Mouse (Mus musculus): Measurements from ENCODE around the gene Wdr20rt.
"Not testable (repeated sequence)": the region's sequence is repeated elsewhere in the genome, so short reads cannot be mapped to it uniquely, and the experiment has no call there.

Gene Wdr20rt

DNA sequence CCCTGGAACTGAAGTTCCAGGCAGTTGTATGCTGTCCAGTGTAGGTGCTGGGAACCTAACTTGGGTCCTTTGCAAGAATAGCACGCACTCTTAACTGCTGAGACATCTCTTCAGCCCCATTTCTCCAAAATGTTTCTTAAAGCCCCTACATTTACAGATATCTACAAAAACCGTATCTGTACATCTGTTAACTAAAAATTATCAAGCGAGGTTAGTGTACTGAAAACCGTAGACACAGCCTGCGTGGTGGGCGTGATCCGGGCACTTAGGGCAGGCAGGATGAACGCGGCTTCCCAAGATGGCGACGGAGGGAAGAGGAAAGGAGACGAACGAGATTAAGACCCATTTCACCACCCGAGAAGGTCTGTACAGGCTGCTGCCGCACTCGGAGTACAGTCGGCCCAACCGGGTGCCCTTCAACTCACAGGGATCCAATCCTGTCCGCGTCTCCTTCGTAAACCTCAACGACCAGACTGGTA is at the start of gene Wdr20rt:
TSS of gene Wdr20rt (plus strand) at position 51 of the 479 bp plus-strand sequence.
- no peak for DNase-seq

DNA sequence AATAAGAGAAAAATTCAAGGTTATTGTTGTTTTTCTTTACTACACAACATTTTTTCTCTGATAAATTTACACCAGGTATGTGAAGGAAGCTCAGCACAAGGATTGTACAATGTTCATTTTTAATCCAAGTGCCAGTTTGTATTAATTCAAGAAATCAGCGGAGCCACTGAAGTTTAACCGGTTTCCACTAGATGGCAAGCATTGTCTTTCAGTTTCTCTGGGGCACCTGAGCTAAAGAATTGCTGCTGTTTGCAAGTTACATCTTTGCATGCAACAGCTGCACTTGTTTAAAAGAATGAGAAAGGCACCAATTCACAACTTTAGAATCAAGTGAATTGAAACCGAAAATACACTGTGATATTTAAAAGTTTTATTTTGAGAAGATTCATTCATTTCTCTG is 38.0 kb upstream of the Wdr20rt start:
- DNase-seq: no peak

DNA sequence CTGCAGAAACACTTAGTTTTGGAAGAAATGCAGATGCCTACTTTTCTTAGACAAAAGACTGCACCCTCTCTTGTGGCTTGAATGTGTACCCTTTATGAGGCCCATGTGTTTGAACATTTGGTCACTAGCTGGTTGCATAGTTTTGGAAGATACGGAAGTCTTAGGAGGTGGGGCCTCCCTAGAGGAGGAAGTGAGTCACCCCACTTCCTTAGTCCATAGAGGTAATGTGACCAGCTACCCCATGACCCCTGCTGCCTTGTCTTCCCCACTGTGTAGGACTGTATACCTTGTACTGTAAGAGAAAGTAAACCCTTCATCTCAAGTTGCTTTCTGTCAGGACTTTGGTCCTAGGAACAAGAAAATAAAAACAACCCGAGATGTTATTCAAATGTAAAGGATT is 36.1 kb upstream of the Wdr20rt start:
- no peak for DNase-seq

DNA sequence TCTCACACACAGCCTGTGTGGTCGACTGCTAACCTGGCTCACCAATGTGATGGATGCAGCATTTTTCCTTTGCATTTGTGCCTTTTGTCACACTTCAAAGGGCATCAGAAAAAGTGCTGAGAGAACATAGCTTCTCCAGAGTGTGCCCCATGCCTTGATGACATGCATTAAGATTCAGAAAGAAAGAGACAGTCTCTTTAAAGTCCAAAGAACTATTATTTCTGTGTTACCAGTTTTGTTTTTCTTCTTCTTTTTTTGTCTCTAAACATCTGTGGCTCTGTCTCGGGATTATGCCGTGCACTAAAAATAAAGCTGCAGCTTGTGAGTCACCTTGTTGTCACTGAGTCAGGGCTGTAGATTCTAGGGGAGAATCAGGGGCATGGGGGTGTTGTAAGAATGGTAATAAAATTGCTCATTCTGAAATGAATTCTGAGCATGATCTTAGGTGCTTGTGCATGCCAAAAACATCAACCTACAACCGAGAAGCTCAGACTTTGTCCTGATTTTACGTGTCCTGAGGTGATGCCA is 31.2 kb upstream of the Wdr20rt start:
- no peak for DNase-seq

DNA sequence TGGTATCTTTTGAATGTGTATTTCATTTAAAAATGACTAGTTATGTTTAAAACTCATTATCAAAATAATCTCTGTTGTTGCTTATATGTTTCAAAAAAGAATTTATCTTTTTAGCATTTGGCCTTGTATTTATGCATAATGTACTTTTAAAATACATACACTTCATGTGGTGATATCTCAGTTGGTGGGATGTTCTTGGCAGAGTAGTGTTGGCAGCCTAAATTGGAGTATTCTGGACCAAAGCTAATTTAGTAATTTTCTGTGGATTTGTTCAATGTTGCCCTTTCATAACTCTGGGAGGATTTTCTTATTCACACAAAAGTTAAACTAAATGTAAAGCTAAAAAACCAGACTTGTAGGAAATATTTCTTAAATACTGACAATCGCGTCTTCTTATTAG is 23.5 kb upstream of the Wdr20rt start:
- DNase-seq: no peak

DNA sequence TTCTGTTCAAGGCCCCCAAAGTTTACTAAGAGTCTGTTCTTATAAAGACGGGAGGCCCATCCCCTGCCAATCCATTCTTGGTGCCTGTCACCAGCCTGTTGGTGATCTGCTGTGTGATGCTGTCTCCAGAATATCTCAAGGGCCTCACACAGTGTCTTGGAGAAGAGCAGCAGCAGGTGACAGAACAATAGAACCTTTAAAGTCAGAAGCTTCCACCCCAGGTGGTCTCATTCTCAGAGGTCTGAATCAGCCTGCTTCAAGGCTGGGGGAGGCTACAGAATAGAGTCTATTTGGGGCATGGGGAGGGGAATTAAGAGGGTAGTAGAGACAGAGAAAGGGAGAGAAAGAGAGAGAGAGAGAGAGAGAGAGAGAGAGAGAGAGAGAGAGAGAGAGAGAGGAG is 18.9 kb upstream of the Wdr20rt start:
- DNase-seq: no peak

DNA sequence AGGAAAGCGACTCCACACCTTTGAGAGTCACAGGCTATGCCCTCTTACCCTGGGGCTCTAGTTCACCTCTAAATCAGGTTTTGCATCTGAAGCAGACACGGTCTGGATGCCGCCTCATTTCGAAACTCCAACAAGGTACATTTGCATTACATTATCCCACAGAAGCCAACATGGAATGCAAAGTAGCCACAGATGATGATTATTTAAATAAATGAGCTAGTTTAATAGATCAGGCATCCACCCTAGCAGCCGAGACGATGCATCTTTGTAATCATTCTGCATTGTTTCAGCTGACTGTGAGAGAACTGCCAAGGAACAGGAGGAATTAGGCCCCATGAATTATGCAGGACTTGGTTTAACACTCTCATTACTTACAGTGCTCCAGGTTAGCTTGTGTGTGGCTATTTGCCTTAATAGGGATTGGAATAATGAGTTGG is 8.9 kb upstream of the Wdr20rt start:
- no peak for DNase-seq

DNA sequence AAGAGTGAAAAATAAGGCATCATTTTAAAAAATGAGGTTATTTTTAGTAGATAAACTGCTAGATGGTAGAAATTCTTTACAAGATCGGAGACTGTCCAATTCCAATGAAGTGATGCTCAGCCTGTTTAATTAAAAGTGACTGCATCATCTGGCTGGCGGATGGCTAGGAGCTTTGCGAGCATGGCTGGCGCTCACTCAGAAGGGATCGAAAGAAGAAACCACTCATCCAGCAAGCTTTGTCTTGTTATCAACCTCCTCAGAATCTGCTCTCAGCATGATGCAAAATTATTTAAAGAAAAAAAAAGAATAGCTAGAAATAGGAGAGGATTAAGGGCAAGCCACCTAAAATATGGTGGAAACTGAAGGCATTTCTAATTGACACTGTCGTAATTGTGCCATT is 3.3 kb downstream of the Wdr20rt start:
- no peak for DNase-seq

DNA sequence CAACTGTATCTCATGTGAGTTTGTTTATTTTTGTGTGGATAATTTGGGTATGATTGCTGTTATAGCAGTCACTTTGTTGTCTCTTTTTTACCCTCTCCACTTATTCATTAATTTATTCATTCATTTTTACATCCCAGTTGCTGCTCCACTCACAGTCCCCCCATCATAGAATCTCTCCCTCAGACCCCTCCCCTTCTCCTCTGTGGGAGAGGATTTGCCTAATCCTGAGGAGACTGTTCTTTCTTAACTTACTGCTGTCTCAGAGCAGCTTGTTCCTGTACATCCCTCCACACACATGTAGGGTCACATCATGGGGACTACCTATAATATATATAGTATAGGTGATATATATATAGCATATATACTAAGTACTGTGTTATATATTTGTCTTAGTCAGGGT is 3.7 kb downstream of the Wdr20rt start:
- DNase-seq: no peak

DNA sequence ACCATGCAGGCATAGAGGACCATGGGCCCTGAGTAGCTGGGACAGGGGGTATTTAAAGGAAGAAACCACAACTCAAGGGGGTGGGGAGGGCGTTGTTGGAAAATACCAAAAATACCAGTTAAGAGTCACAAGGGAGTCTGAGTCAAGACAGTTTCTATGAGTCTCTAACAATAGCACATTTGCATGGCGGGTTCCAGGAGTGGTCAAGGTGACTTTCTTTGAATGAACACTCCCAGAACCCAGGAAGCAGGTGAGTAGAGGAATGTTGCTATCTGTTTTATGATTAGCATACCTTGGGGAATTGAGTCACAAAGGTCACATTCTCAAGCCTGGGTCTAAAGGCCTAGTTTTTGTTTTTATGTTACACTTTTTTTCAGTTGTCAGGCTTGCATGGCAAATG is 7.5 kb downstream of the Wdr20rt start:
- not testable (repeated sequence) for DNase-seq

DNA sequence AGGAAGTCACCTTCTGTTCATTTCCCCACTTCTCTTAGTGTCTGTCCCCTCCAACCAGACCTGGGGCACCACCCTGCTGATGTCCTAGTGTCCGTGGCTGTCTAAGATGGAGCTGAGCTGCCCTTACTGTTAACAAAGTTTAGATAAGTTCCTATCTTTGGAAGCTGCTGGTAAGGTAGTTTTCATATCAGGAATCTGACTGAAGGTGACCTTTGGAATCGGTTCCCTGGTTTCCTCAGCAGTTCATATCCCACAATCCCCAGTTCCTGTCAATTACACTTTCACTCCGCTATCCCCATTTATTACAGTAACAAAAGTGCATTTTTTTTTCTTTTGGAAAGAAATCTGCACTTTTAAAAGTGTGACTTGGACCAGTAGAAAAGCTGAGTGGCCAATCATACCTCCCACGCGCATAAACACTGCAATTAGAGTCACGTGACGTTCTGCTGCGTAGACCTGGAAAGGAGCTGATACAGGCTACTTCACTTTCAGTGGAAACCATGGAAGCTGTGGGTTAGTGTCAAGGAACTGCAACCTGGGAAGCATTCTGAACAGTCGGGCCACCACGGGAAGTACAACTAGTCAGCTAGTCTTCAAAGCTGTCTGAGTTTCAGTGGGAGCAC is 24.9 kb downstream of the Wdr20rt start:
- no peak for DNase-seq

DNA sequence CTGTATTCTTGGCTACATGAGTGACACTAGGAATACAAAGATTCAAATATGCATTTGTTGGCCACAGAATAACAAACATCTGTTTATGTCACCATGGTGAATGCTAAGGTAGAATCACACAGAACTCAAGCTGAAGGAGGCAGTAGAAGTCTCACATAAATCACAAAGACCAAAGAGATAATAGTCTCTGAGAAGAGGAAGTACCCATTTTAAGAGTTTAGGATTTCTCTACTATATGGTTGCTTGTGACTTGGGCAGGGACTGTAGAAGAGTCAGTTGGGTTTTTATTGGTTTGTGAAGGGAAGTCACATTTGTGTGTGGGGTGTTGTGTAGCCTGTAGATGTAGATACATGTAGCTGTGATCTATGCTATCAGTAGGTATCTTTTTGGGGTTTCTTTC is 31.6 kb downstream of the Wdr20rt start:
- no peak for DNase-seq

DNA sequence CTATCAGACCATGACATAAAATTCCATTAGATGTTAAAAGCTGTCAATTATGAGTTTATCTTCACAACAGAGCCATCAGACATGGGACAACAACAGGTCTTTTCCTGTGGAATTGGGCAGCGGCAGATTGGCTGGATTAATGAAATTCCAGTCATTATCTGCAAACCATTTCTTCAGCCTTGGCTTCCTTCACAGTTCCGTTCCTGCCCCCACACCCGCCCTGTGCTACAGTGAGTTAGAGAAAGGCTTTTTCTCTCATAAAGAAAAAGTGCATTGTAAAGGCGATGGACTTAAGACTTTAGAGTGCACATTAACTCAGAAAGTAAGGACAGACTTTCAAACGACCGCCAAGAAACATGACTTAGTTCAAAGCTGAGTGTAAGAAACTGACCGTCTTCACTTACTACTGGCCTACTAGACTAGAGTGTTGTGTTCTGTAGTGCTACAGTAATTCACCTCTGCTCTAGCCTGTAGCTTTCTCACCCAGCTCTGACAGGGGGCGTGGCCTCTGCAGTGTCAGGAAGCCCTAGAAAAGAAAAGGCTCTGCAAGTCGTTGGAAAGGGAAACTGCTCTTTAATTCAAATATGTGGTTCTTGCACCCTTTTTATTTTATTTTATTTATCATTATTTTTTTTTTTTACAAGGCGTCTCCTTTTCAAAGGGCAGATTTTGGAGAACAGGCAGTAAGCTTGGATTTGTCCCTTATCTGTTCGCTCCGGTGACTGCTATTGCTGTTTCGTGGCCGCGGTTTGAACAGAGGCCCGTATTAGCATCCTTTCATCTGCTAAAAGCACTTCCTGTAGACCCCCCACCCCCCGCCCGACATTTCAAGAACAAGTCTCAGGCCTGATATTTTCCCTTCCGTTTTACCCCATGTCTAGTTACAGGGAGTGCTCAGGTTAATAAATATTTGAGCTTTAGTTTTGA is 33.2 kb downstream of the Wdr20rt start:
- DNase-seq: no peak

DNA sequence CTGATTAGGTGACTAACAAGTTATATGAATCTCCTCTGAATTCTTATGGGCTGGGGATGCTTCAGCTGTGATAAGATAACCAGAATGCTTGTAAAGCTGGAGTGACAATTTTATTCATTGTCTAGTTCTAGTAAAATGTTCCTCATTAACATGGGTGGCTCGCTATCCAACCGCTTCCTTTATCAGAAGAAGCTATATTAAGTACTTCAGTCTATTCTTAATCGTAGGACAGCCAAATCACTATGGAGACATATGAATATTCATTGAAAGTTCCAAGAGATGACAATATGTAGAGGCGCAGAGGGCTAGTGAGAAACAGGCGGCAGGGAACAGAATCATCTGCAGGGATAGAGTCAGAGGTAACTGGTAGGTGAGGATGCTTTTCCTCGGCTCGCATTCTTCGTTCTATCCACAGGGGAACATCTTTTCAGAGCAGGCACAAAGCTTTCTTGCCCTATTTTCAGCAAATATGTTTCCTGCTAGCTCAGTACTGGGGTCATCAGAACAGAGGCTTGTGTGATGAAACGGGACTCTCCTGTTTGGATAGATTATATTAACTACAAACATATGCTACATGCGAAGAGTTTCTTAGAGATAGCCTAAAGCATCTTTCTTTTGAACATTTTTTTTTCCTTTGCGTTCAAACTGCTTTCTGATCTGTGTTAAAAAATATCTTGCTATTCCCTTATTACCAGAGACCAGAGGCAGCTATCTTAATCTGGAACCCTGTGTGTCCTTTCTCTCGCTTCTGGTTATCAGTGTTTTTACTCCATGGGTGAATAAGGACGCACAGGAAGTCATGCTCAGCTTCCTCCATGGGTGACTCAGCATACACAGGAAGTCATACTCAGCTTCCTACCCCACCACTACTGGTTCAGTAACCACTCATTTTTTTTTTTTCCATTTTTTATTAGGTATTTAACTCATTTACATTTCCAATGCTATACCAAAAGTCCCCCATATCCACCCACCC is 34.1 kb downstream of the Wdr20rt start:
- no peak for DNase-seq

DNA sequence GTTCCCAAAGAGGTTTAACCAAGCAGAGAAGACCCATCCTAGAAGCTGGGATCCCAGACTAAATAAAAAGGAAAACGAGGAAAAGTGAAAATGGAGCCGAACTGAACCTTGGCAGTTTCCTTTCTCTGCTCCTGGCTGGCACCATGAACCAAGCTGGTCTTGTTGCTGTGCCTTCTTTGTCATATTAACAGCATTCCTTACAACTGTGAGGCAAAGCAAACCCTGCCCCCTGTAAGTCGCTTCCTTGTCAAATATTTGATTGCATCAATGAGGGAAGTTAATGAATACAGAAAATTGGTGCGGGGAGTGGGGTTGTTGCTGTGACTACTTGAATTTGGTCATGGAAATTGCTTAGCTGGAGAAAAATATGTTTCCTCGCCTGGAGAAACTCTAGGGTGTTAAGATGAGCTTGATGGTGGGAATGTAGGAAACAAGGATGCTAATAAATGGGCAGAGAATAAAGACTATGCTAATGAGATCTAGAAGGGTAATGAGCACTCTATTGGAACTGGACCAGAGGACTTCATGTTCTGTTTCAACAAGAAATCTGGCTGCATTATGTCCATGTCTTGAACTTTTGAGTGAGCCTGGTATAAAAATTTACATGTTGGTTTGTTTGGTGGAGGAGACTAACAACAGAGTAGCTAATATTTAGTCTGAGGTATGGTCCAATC is 43.1 kb downstream of the Wdr20rt start:
- no peak for DNase-seq

DNA sequence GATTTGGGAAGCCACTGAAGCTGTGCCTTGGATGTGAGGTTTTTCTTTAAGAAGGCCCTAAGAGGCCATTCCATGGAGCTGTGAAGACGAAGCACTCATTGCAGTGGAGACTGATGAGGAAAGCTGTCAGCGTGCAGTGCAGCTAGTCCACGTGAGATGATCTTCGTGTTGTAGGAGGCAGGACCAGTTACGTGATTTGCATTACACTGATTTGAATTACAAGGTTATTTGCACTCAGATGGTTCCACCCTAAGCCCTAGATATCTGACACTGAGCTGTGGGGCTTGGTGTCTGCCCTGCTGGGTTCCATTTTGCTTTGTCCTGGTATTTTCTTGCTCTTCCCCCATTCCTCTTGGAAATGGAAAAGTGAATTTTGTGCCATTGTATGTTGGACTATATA is 44.1 kb downstream of the Wdr20rt start:
- no peak for DNase-seq

DNA sequence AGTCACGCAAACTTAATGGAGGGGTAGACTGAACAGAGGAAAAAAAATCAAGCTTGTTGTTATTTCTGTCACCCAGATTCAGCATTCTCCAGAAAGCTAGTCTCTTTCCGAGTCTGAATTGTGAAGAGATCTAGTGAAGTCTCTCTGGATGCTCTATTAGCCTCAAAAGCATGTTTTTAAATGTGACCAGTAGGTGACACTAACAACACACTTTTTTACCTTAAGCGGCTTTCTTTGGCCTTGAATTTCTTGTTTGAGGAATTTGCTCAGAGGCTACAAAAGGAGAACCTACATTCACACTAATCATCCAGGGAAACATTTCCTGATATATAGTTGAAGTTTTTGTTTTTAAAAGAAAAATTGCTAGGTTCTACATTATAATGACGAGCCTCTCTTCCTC is 48.5 kb downstream of the Wdr20rt start:
- no peak for DNase-seq

Measured in B cell, adult 2 months (primary cell).